Comparison of ENCODE assay signal across 8 mouse cellular contexts in the genomic region with DNA sequence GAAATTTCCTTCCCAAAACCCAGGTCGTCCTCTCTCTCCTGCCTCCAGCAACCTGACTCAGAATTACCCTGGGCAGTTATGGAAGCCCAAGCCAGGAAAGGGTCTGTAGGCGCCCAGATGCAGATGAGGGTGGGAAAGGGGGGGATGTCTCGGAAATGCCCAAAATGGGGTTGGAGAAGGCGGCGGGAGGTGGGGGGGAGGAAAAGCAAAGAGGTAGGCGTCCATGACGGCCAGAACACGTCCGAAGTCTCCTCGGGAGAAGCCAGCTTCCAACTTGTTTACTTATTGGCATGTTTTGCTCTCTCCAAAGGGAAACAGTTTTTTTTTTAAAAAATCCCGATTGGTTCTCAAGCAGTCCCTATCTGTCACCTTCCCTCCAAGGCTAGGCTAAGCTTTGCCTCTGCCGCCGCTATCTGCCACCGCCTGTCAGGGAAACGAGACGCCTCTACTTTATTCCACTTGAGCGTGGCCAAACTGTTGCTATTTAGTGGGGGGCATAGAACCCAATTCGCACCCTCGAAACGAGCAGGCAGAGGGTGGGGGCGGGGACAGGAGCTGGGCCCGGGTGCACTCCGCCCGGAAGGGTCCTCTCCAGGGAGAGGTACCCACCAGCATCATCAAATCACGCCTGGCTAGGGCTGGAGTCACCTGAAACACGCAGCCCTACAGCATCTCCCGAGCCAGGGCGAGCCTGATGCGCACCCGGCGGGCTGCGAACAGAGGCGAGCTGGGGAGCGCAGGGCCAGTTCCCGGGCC.
DNase-seq lines count a peak whose midpoint lies in the region; ATAC-seq and TF ChIP-seq lines count a peak whose summit lies in the region.

No protein-coding gene starts in this region.

- peak overlapping the region; percentile 53 for H3K4me3 ChIP-seq in kidney, embryonic 15.5 days (replicated peaks)
- H3K4me3 ChIP-seq in liver, postnatal 0 days (ENCODE audit: low read depth, low read length), result no peak overlapping the region

- H3K27me3 ChIP-seq in kidney, embryonic 15.5 days, result peaks cover 72% of the 10 kb centered on the region
- H3K27me3 ChIP-seq in liver, postnatal 0 days (ENCODE audit: insufficient read depth, low read length), result peaks cover 61% of the 10 kb centered on the region

- H3K4me1 ChIP-seq in kidney, embryonic 15.5 days, result peaks cover 24% of the 10 kb centered on the region
- no peaks in the 10 kb centered on the region for H3K4me1 ChIP-seq in liver, postnatal 0 days (ENCODE audit: insufficient read depth)

- TF ChIP-seq CTCF in liver, postnatal 0 days (IDR thresholded peaks at IDR 0.05; ENCODE audit: low read depth), result no peak

- no peak overlapping the region for H3K27ac ChIP-seq in kidney, embryonic 15.5 days
- H3K27ac ChIP-seq in liver, postnatal 0 days (ENCODE audit: low read depth), result no peak overlapping the region

- no peak for DNase-seq in kidney, adult 11 months
- DNase-seq in Muller cell, postnatal 12 days (ENCODE audit: inconsistent ontology term), result peak; percentile 71
- peak; percentile 52 to 53 for DNase-seq in cerebellum, postnatal 36 days
- DNase-seq in liver, postnatal 0 days, result peak; percentile 25
- peak; percentile 24 for DNase-seq in thymus, postnatal 25 days
- DNase-seq in spleen, postnatal 14 days (ENCODE audit: low spot score in 2 of 2), result no peak

- WGBS in kidney, embryonic 15.5 days, result under 1% methylated on average over 35 of the region's 35 CpGs
- WGBS in liver, postnatal 0 days (ENCODE audit: insufficient replicate concordance), result 3% methylated on average over 35 of the region's 35 CpGs

- peak overlapping the region; percentile 88 for H3K4me2 ChIP-seq in kidney, embryonic 15.5 days
- H3K4me2 ChIP-seq in liver, postnatal 0 days (ENCODE audit: low read depth, low read length), result 0 out of 2 replicates have a peak overlapping the region, but pooled peaks have one; percentile 52

- no peaks in the 10 kb centered on the region for H3K9me3 ChIP-seq in kidney, embryonic 15.5 days (replicated peaks)
- no peaks in the 10 kb centered on the region for H3K9me3 ChIP-seq in liver, postnatal 0 days (ENCODE audit: low read length)

- TF ChIP-seq EP300 in liver, postnatal 0 days (IDR thresholded peaks at IDR 0.05; ENCODE audit: low read depth), result no peak

- peak overlapping the region; percentile 14; the same call in 1 of the 2 replicates for H3K9ac ChIP-seq in kidney, embryonic 15.5 days
- no peak overlapping the region for H3K9ac ChIP-seq in liver, postnatal 0 days (replicated peaks)

- H3K36me3 ChIP-seq in kidney, embryonic 15.5 days, result no peaks in the 10 kb centered on the region
- H3K36me3 ChIP-seq in liver, postnatal 0 days (replicated peaks; ENCODE audit: insufficient read depth, low read length), result no peaks in the 10 kb centered on the region

- ATAC-seq in kidney, embryonic 15.5 days (replicated peaks; ENCODE audit: low FRiP score), result peak; percentile 74
- ATAC-seq in hematopoietic stem cell, adult 5-6 weeks (replicated peaks in 1 of 2; ENCODE audit: insufficient read depth in 1 of 2, low FRiP score in 2 of 2, low TSS enrichment in 1 of 2, low read depth in 1 of 2, poor library complexity in 2 of 2, severe bottlenecking in 2 of 2), result 0 out of 4 replicates have a peak, but pooled peaks have one; percentile 18 to 27
- no peak for ATAC-seq in liver, postnatal 0 days

Comparison
In these comparisons a context has a peak if more than half of its experiments do, and no peak if none do; other contexts are left out.
1. DNase-seq: peak in Muller cell, postnatal 12 days (single experiment), cerebellum, postnatal 36 days (2 of 2), liver, postnatal 0 days (single experiment) and thymus, postnatal 25 days (single experiment); none in kidney, adult 11 months (single experiment) and spleen, postnatal 14 days (0 of 2).